Mouse (Mus musculus): Measurements from ENCODE around the gene Rbm11.

The Rbm11 gene

GRCm38 (mm10) chr16:75592671-75593500, at the start of gene Rbm11:
Gene Rbm11, plus strand, starts transcription at chr16:75592844.
- DNase-seq (ENCODE audit: low spot score in 2 of 2), result peak; percentile 78 to 79

GRCm38 (mm10) chr16:75545310-75545709, 47.3 kb upstream of the Rbm11 start:
- no peak for DNase-seq (ENCODE audit: low spot score in 2 of 2)

GRCm38 (mm10) chr16:75562910-75563309, 29.7 kb upstream of the Rbm11 start:
- DNase-seq (ENCODE audit: low spot score in 2 of 2), result peak in 1 of 2 experiments; percentile 6

- no peak for DNase-seq (ENCODE audit: low spot score in 2 of 2)
Observed at GRCm38 (mm10) chr16:75582279-75582678, 10.4 kb upstream of the Rbm11 start.

GRCm38 (mm10) chr16:75585961-75586360, 6.7 kb upstream of the Rbm11 start, which contains the start of gene Lipi:
Gene Lipi, minus strand, starts transcription at chr16:75586061.
- DNase-seq (ENCODE audit: low spot score in 2 of 2), result no peak

GRCm38 (mm10) chr16:75586466-75586865, 6.2 kb upstream of the Rbm11 start:
- no peak for DNase-seq (ENCODE audit: low spot score in 2 of 2)

GRCm38 (mm10) chr16:75593501-75594183, 998 bp downstream of the Rbm11 start:
- no peak for DNase-seq (ENCODE audit: low spot score in 2 of 2)

GRCm38 (mm10) chr16:75606415-75606814, 13.8 kb downstream of the Rbm11 start:
- no peak for DNase-seq (ENCODE audit: low spot score in 2 of 2)

- no peak for DNase-seq (ENCODE audit: low spot score in 2 of 2)
Observed at GRCm38 (mm10) chr16:75612561-75612960, 19.9 kb downstream of the Rbm11 start.

GRCm38 (mm10) chr16:75617651-75618349, 25.2 kb downstream of the Rbm11 start:
- DNase-seq (ENCODE audit: low spot score in 2 of 2), result peak in 1 of 2 experiments; percentile 15

- no peak for DNase-seq (ENCODE audit: low spot score in 2 of 2)
Observed at GRCm38 (mm10) chr16:75627862-75628261, 35.2 kb downstream of the Rbm11 start.

Data from frontal cortex, postnatal 36 days (tissue).